Mouse (Mus musculus) ES-E14 (cell line): ENCODE measurements around the gene Eno2. TPM values are rescaled to one million over a fixed set of nuclear protein-coding genes. Genes with fewer than 3 reads are reported as not detected.

ENCODE experiments used
- DNase-seq: peaks from one replicate; pipeline ENCODE4 v3.0.0-alpha.2; 2013; ENCODE audit warnings: low read depth, low spot score
- H3K27ac ChIP-seq: 2 replicates; pipeline ENCODE4 v1.5.1; 2012; ENCODE audit warnings: low read depth, mild to moderate bottlenecking, low read length, moderate library complexity, mixed read lengths; ENCODE audit not compliant: poor library complexity, insufficient read depth, severe bottlenecking
- H3K36me3 ChIP-seq: 2 replicates; pipeline ENCODE4 v1.6.1; 2012; ENCODE audit warnings: mild to moderate bottlenecking, low read length, moderate library complexity, mixed read lengths; ENCODE audit not compliant: control insufficient read depth, poor library complexity, insufficient read depth, severe bottlenecking
- H3K4me1 ChIP-seq, 2 experiments: fragments of 150-350 bp in 1 of 2; sonication (generic) in 1 of 2; 2 replicates each; pipeline ENCODE4 v1.6.1; 2012; ENCODE audit warnings: low read length in 2 of 2, mild to moderate bottlenecking in 1 of 2, mixed read lengths in 1 of 2; ENCODE audit not compliant: control insufficient read depth in 2 of 2, insufficient read depth in 2 of 2, poor library complexity in 1 of 2
- H3K4me3 ChIP-seq, 2 experiments: fragments of 150-350 bp in 1 of 2; sonication (generic) in 1 of 2; 2 replicates each; pipeline ENCODE4 v1.5.1; 2012; ENCODE audit warnings: low read length in 2 of 2, low read depth in 1 of 2, mild to moderate bottlenecking in 1 of 2, mixed read lengths in 1 of 2; ENCODE audit not compliant: insufficient read depth in 1 of 2, poor library complexity in 1 of 2, severe bottlenecking in 1 of 2
- H3K9ac ChIP-seq: 2 replicates; pipeline ENCODE4 v1.6.1; 2012; ENCODE audit warnings: low read depth, mild to moderate bottlenecking, low read length, mixed read lengths; ENCODE audit not compliant: poor library complexity, insufficient read depth, severe bottlenecking
- H3K9me3 ChIP-seq: fragments of 150-350 bp; sonication (generic); 2 replicates; pipeline ENCODE4 v1.6.1; 2012; ENCODE audit warnings: low read depth, mild to moderate bottlenecking, low read length; ENCODE audit not compliant: control insufficient read depth, insufficient read depth
- CHD2 ChIP-seq: IDR thresholded peaks from 2 replicates; pipeline ENCODE4 v1.6.1; 2014; ENCODE audit warnings: mild to moderate bottlenecking, low read depth, low read length, inconsistent platforms
- HCFC1 ChIP-seq: IDR thresholded peaks from 2 replicates; pipeline ENCODE4 v1.6.1; 2012; ENCODE audit warnings: low read length, inconsistent platforms, borderline replicate concordance; ENCODE audit not compliant: insufficient read depth
- MAFK ChIP-seq: IDR thresholded peaks from 2 replicates; pipeline ENCODE4 v1.6.1; 2014; ENCODE audit warnings: mild to moderate bottlenecking, low read depth, low read length, inconsistent platforms; ENCODE audit not compliant: insufficient read depth
- ZC3H11A ChIP-seq: IDR thresholded peaks from 2 replicates; pipeline ENCODE4 v1.6.1; 2012; ENCODE audit warnings: low read depth, mild to moderate bottlenecking, inconsistent platforms, low read length, borderline replicate concordance
- ZNF384 ChIP-seq: IDR thresholded peaks from 2 replicates; pipeline ENCODE4 v1.6.1; 2012; ENCODE audit warnings: low read depth, low read length, inconsistent platforms
- in situ Hi-C, 2 experiments: fragments of 600-800 bp; cut with MboI; formaldehyde crosslinking; loops; one replicate each; pipeline ENCODE4 v1.15.1; 2025; ENCODE audit warnings: low sequenced_read_pairs in 2 of 2, inconsistent platforms in 1 of 2; ENCODE audit not compliant: unreplicated experiment in 2 of 2
- total RNA-seq: library from RNA; depleted of rRNA; stranded (reverse); fragments of 300-350 nt; gene quantifications from 2 replicates; pipeline ENCODE4 v1.2.3, GENCODE M21; 2012; rRNA removed

Gene Eno2
- total RNA-seq, 1 experiment = 10.1 TPM

DNA sequence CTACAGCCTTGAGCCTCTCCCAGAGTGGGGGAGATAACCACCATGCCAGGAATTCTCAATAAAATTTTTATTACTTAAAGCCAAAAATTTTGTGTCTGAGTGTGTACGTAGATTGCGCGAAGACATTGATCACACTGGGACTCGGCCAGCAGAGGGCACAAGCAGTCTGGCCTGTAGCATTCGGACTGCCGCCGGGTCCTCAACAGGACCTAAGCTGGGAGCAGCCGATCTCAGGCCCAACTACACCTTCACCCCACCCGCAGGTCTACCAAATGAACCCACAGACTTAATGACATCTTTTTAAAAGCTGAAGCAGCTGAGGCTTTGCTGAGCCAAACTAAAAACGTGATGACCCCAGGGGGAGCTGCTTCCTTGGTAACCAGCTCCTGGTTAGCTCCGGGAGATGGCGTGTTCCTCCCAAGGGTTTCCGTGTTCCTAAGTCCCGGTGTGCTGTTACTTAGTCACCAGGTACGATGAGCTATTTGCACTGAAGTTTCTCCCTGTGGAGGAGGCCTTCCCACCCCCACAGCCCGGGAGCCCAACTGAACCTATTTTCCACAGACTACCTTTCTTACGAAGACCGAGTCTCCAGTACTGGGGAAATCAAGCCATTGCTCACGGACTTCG is 52.5 kb downstream of the Eno2 start:
- peak overlapping the region; percentile 62 for H3K9ac ChIP-seq
- peak overlapping the region; percentile 71 for H3K27ac ChIP-seq
- DNase-seq = no peak
- peaks cover 37% of the 10 kb centered on the region for H3K36me3 ChIP-seq
- no peaks in the 10 kb centered on the region for H3K9me3 ChIP-seq
- H3K4me3 ChIP-seq = peak overlapping the region in 1 of 2 experiments; percentile 64; a peak in 2 of 4 replicates
- peaks cover 0 to 20% of the 10 kb centered on the region in 2 experiments for H3K4me1 ChIP-seq
- TF ChIP-seq CHD2 (no peak), HCFC1 (no peak), MAFK (no peak), ZNF384 (no peak), ZC3H11A (peak; percentile 22; the same call in 1 of the 2 replicates)
- in situ Hi-C loops = no loop called here

DNA sequence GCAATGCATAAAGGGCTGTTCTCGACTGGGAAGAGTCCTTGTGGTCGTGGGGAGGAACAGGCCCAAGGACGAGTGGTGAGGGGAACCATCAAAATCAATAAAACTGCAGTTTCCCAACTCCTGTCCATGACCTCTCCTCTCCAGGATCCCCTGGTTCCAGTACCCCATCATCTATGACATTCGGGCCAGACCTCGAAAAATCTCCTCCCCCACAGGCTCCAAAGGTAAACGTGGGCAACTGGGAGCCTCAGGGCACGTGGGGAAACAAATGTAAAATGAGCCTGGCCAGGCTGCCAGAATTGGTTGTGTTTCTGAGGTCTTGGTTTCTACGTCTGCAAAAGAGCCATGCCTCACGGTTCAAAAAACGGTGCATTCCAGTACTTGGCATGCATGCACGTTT is 56.6 kb downstream of the Eno2 start:
- in situ Hi-C loops = no loop called here
- no peak for TF ChIP-seq HCFC1
- TF ChIP-seq MAFK = no peak
- no peak for TF ChIP-seq ZNF384
- no peak for TF ChIP-seq ZC3H11A
- DNase-seq = no peak
- Histone ChIP-seq H3K9me3 (no peaks in the 10 kb centered on the region), H3K9ac (peak overlapping the region; percentile 92), H3K36me3 (peaks cover 53% of the 10 kb centered on the region), H3K4me1 (peaks cover 3 to 12% of the 10 kb centered on the region in 2 experiments; a peak in 3 of 4 replicates), H3K4me3 (peak overlapping the region; percentile 93 to 95), H3K27ac (peak overlapping the region; percentile 5; the same call in 1 of the 2 replicates)

DNA sequence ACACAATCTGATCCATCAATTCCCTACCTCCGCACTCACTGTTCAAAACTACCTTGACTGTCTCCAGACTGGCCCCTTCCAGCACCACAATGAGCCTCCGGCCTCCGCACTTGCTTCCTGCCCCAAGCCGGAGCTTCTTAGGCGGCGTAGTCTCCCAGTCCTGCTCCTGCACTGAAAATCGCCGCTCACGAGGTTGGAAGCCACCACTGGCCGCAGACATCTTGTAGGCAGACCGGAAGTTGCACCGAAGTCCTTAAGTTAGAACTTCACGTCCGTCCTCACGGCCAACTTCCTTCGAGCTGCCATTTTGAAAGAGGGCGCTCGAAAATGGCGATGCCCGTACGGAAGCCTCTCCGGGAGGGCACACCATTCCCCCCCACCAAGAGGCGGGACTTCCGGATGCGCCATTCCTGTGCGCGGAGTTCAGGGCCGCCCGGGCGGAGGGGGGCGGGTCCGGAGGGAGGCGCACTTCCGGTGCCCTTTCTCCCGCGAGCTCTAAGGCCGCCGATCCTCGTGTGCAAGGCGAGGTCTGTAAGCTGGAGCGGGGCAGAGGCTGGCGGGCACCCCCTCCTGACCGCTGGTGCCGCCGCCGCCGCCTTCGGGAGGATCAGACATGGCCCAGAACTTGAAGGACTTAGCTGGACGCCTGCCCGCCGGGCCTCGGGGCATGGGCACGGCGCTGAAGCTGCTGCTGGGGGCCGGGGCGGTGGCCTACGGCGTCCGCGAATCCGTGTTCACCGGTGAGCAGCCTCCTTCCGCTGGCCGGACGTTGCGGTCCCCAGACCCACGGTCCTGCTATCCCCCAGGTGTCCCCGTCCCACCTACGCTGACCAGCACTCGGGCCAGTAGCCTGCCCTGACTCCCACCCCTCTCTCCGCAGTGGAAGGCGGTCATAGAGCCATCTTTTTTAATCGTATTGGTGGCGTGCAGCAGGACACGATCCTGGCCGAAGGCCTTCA is 57.4 kb downstream of the Eno2 start, which contains the start of the genes Emg1 and Phb2:
TSS of gene Emg1 (minus strand) at position 355 of the 959 bp plus-strand sequence.
TSS of gene Phb2 (plus strand) at position 513 of the 959 bp plus-strand sequence.
- Histone ChIP-seq H3K27ac (peak within 1 kb of the TSS; percentile 83), H3K9ac (peak within 1 kb of the TSS; percentile 95), H3K4me1 (peaks cover 3 to 5% of the 10 kb centered on the region in 2 experiments; a peak in 2 of 4 replicates), H3K9me3 (no peaks in the 10 kb centered on the region), H3K36me3 (peaks cover 51% of the 10 kb centered on the region), H3K4me3 (peak within 1 kb of the TSS; percentile 93 to 95)
- TF ChIP-seq ZNF384 = peak; percentile 60; the same call in 1 of the 2 replicates
- TF ChIP-seq CHD2 = no peak
- TF ChIP-seq ZC3H11A = no peak
- peak; percentile 91 for TF ChIP-seq HCFC1
- in situ Hi-C loops = no loop called here
- DNase-seq = peak; percentile 97

Other genes starting within 250 kb of the Eno2 start
- gene C1s1, start 227.3 kb downstream of the Eno2 start, total RNA-seq = 2.6 and 9.2 TPM in 2 replicates
- gene C1rb, start 199.4 kb downstream of the Eno2 start, total RNA-seq = 0.26 TPM in 1 of 2 replicates, not detected in the other
- gene C1s2, start 133.6 kb downstream of the Eno2 start, total RNA-seq = 0.27 and 0.63 TPM in 2 replicates
- 65.5 and 107 TPM in 2 replicates for gene Lpcat3, start 106.6 kb downstream of the Eno2 start, total RNA-seq
- gene Emg1, start 57.5 kb downstream of the Eno2 start, total RNA-seq = 292 and 344 TPM in 2 replicates
- gene Phb2, start 57.3 kb downstream of the Eno2 start, total RNA-seq = 530 and 581 TPM in 2 replicates
- 15.1 and 16.5 TPM in 2 replicates for gene Ptpn6, start 31.0 kb downstream of the Eno2 start, total RNA-seq
- gene Grcc10, start 28.3 kb downstream of the Eno2 start, total RNA-seq = 108 and 128 TPM in 2 replicates
- 0.13 TPM in 1 of 2 replicates, not detected in the other for gene Gm45234, start 13.7 kb downstream of the Eno2 start, total RNA-seq
- 4.7 and 8.9 TPM in 2 replicates for gene Atn1, start 13.1 kb downstream of the Eno2 start, total RNA-seq
- gene Lrrc23, start 10.1 kb upstream of the Eno2 start, total RNA-seq = 0.37 TPM in 1 of 2 replicates, not detected in the other
- gene Spsb2, start 39.0 kb upstream of the Eno2 start, total RNA-seq = 6.3 and 10.1 TPM in 2 replicates
- gene Tpi1, start 44.6 kb upstream of the Eno2 start, total RNA-seq = 306 and 404 TPM in 2 replicates
- 149 and 150 TPM in 2 replicates for gene Usp5, start 59.8 kb upstream of the Eno2 start, total RNA-seq
- gene Cdca3, start 59.9 kb upstream of the Eno2 start, total RNA-seq = 128 and 137 TPM in 2 replicates
- 0.32 TPM in 1 of 2 replicates, not detected in the other for gene Gnb3, start 70.6 kb upstream of the Eno2 start, total RNA-seq
- 10.1 and 15.6 TPM in 2 replicates for gene P3h3, start 88.1 kb upstream of the Eno2 start, total RNA-seq
- gene Gpr162, start 94.3 kb upstream of the Eno2 start, total RNA-seq = 1.7 and 3.1 TPM in 2 replicates
- gene Cd4, start 118.5 kb upstream of the Eno2 start, total RNA-seq = 0.37 and 0.49 TPM in 2 replicates
- gene Lag3, start 142.0 kb upstream of the Eno2 start, total RNA-seq = 1.0 and 1.2 TPM in 2 replicates
- gene Ptms, start 150.4 kb upstream of the Eno2 start, total RNA-seq = 66.7 and 67.4 TPM in 2 replicates
- gene Mlf2, start 161.7 kb upstream of the Eno2 start, total RNA-seq = 179 and 196 TPM in 2 replicates
- gene Cops7a, start 195.9 kb upstream of the Eno2 start, total RNA-seq = 138 and 141 TPM in 2 replicates
- 2.9 and 6.1 TPM in 2 replicates for gene Pianp, start 227.0 kb upstream of the Eno2 start, total RNA-seq
- gene Zfp384, start 239.5 kb upstream of the Eno2 start, total RNA-seq = 25.1 and 25.6 TPM in 2 replicates